Mouse (Mus musculus) hindbrain, embryonic 14.5 days (tissue): Measurements from ENCODE around the gene Plcxd3. TPM values are rescaled to one million over a fixed set of nuclear protein-coding genes. Genes with fewer than 3 reads are reported as not detected.
A peak's percentile ranks its signal among the peaks of the same experiment; 100 is the strongest.

Experiments
- ATAC-seq: fragments of 200-750 bp; cut with Nextera tagmentation; 2 replicates; pipeline ENCODE4 v1.8.0; 2017; ENCODE audit warnings: moderate number of reproducible peaks, mild to moderate bottlenecking, moderate TSS enrichment, moderate library complexity; ENCODE audit not compliant: low FRiP score
- DNase-seq: peaks from one replicate; pipeline ENCODE4 v3.0.0-alpha.2; 2015; ENCODE audit warnings: low spot score
- H3K27ac ChIP-seq: fragments of 300-500 bp; sonication (generic); 2 replicates; pipeline ENCODE4 v1.5.1; 2014; ENCODE audit warnings: mild to moderate bottlenecking, moderate library complexity
- H3K27me3 ChIP-seq: fragments of 300-500 bp; sonication (generic); 2 replicates; pipeline ENCODE4 v1.6.1; 2014; ENCODE audit warnings: mild to moderate bottlenecking, low read length, mixed read lengths; ENCODE audit not compliant: control insufficient read depth, insufficient read depth
- H3K36me3 ChIP-seq: fragments of 300-500 bp; sonication (generic); replicated peaks from 2 replicates; pipeline ENCODE4 v1.6.1; 2014; ENCODE audit not compliant: control insufficient read depth, insufficient read depth
- H3K4me1 ChIP-seq: fragments of 300-500 bp; sonication (generic); replicated peaks from 2 replicates; pipeline ENCODE4 v1.6.1; 2014; ENCODE audit warnings: antibody characterized with exemption, low read length, mixed read lengths; ENCODE audit not compliant: control insufficient read depth, insufficient read depth
- H3K4me2 ChIP-seq: fragments of 300-500 bp; sonication (generic); replicated peaks from 2 replicates; pipeline ENCODE4 v1.6.1; 2014; ENCODE audit warnings: mild to moderate bottlenecking, moderate library complexity
- H3K4me3 ChIP-seq: fragments of 300-500 bp; sonication (generic); replicated peaks from 2 replicates; pipeline ENCODE4 v1.5.1; 2014; ENCODE audit warnings: mild to moderate bottlenecking, low read length
- H3K9ac ChIP-seq: fragments of 300-500 bp; sonication (generic); 2 replicates; pipeline ENCODE4 v1.6.1; 2014
- H3K9me3 ChIP-seq: fragments of 300-500 bp; sonication (generic); 2 replicates; pipeline ENCODE4 v1.6.1; 2016; ENCODE audit warnings: low read length; ENCODE audit not compliant: control insufficient read depth
- WGBS: fragments of 180-500 bp; shearing (Covaris S2); extraction: QIAGEN DNeasy Blood & Tissue Kit; methylation state at CpG from one replicate; pipeline ENCODE4 v1.1.7; 2014; 5-methylcytosine and 5-hydroxymethylcytosine counted together
- polyA plus RNA-seq: library from polyadenylated mRNA; unstranded; fragments of >200 nt; fragmentation: Nextera tagmentation; extraction: Ambion mirVana; gene quantifications from 2 replicates; pipeline ENCODE4 v1.2.1, GENCODE M21; 2014

Plcxd3 gene
- polyA plus RNA-seq, 1 experiment from 2014 or later: 75.6 TPM

DNA sequence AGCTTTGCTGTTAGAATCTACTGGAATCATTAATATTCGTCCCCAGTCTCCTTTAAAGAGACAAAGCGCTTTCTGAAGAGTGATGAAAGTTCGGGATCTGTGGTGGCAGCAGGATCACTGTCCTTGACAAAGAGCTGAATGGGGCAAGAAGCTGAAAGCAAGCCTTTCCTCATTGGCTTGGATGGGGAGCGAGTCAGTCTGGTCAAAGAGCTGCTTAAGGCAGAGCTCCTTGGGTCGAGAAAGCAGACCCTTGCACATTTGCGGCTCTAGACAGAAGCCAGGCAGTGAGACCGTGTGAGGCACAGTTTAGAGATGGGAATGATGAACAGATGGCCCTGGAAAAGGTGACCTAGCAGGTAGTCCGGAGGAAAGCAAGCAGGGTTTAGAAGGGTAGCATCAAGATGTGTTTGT is 935 bp downstream of the Plcxd3 start:
- ATAC-seq: peak; percentile 49
- peak overlapping the region; percentile 75 for H3K4me2 ChIP-seq
- H3K27me3 ChIP-seq: no peaks in the 10 kb centered on the region
- WGBS: 10% methylated on average over 8 of the region's 8 CpGs
- H3K27ac ChIP-seq: peak overlapping the region; percentile 55; the same call in 1 of the 2 replicates
- no peaks in the 10 kb centered on the region for H3K9me3 ChIP-seq
- peak overlapping the region; percentile 70 for H3K9ac ChIP-seq
- H3K4me3 ChIP-seq: peak overlapping the region; percentile 60
- no peak for DNase-seq
- H3K4me1 ChIP-seq: peaks cover 12% of the 10 kb centered on the region; the same call in 1 of the 2 replicates
- no peaks in the 10 kb centered on the region for H3K36me3 ChIP-seq

DNA sequence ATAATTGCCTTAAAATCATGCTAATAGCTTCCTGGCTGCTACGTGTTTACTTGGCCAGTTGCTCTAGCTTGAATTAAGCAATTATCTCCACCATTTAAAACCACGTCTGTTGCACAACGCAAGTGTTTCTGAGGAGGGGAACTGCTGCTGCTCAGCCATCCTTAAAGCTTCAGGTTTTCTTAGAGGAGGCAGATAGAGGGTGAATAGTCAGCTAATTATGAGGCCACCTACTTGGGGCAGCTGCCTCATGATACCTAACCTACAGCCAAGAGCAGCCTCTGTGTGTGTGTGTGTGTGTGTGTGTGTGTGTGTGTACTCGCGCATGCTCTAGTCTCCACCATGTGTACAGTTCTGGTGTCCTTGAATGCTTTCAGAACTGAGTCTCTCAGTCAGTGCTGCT is 3.5 kb downstream of the Plcxd3 start:
- WGBS: 66% methylated on average over 5 of the region's 5 CpGs
- Histone ChIP-seq H3K27me3 (no peaks in the 10 kb centered on the region), H3K4me2 (peak overlapping the region; percentile 16), H3K4me1 (peaks cover 12% of the 10 kb centered on the region; the same call in 1 of the 2 replicates), H3K27ac (no peak overlapping the region), H3K9ac (no peak overlapping the region), H3K4me3 (0 out of 2 replicates have a peak overlapping the region, but pooled peaks have one; percentile 1), H3K36me3 (no peaks in the 10 kb centered on the region), H3K9me3 (no peaks in the 10 kb centered on the region)
- ATAC-seq (no peak), DNase-seq (no peak)

DNA sequence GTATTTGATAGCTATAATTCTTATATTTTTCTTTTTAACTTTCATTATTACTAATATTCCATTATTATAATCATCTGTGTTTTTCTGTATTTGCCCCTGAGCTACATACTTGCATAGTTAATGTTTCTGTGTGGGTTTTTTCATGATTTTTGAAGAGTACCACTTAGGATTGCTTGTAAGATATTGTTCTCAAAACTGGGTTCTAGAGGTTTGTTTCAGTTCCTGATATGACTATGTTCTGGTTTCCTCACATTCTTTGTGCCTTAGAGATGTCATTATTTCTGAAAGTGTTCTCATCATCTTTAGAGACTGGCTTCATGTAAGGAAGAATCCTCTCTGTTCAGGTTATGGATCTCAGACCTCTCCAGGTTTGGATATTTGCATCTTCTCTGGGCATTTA is 12.5 kb downstream of the Plcxd3 start:
- H3K27ac ChIP-seq: no peak overlapping the region
- no peak for DNase-seq
- no peak overlapping the region for H3K4me2 ChIP-seq
- no peaks in the 10 kb centered on the region for H3K4me1 ChIP-seq
- no peak for ATAC-seq
- no peaks in the 10 kb centered on the region for H3K36me3 ChIP-seq
- H3K9ac ChIP-seq: no peak overlapping the region
- H3K4me3 ChIP-seq: no peak overlapping the region
- no peaks in the 10 kb centered on the region for H3K9me3 ChIP-seq
- H3K27me3 ChIP-seq: no peaks in the 10 kb centered on the region

DNA sequence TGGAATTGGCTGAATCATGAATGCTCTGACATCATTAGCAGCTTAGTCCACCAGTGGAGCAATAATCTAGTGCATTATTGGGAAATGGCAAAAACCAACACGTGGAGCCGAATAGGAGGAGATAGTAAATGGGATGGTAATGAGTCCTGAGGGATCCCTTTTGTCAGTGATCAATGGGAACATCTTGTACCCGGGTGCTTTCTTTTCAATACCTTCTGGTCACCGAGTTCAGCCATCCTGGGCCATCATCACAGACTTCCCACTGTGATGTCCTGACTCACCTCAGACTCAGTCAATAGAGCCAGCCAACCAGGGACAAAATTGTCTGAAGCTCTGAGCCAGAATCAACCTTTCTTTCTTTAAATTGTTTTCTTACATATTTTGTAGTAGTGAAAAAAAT is 24.8 kb downstream of the Plcxd3 start:
- Histone ChIP-seq H3K4me2 (no peak overlapping the region), H3K9ac (no peak overlapping the region), H3K36me3 (no peaks in the 10 kb centered on the region), H3K27ac (no peak overlapping the region), H3K9me3 (no peaks in the 10 kb centered on the region), H3K4me3 (no peak overlapping the region), H3K4me1 (no peaks in the 10 kb centered on the region), H3K27me3 (no peaks in the 10 kb centered on the region)
- WGBS: 23% methylated on average over 4 of the region's 4 CpGs
- DNase-seq: no peak
- no peak for ATAC-seq

DNA sequence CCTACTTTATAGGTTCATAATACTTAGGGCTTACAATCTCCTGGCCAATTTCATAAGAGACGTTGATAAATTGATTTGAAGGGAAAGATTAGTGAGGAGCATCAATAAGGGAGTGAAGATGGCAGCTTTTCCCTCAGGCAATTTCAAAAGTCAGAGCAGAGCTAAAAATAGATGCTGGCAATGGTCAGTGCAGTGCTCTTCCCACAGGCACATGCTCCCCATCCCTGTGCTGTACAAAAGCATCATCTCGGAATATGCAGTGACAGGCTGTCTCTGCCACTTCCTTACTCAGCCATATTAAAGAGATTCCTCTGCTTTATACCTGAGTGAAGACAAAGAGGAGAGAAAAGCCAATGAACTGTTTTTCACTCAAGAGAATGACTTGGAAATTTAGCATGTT is 36.0 kb downstream of the Plcxd3 start:
- Histone ChIP-seq H3K9ac (no peak overlapping the region), H3K27me3 (no peaks in the 10 kb centered on the region), H3K27ac (0 out of 2 replicates have a peak overlapping the region, but pooled peaks have one; percentile 9), H3K4me3 (no peak overlapping the region), H3K9me3 (no peaks in the 10 kb centered on the region), H3K36me3 (no peaks in the 10 kb centered on the region), H3K4me1 (no peaks in the 10 kb centered on the region), H3K4me2 (no peak overlapping the region)
- 64% methylated on average over 2 of the region's 2 CpGs for WGBS
- 0 out of 2 replicates have a peak, but pooled peaks have one; percentile 53 for ATAC-seq
- DNase-seq: no peak

DNA sequence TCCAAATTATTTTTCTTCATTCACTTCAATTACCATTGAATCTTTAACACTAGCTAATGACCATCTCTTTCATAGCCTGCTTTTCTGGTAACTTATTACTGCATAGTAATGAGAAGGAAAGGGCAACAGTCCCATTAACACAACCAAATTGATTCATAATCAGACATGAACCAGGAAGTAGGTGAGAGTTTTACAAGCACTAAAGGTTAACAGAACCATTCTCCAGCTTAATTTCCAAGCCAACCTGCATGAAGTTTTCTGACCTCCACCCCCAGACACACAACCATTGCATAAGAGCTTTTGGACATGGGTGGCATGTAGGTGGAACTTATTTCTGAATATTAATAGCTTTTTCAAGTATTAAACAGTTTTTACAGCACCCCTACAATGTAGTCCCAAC is 64.8 kb downstream of the Plcxd3 start:
- Histone ChIP-seq H3K9ac (no peak overlapping the region), H3K27ac (no peak overlapping the region), H3K4me3 (no peak overlapping the region), H3K9me3 (no peaks in the 10 kb centered on the region), H3K4me1 (no peaks in the 10 kb centered on the region), H3K4me2 (no peak overlapping the region), H3K27me3 (no peaks in the 10 kb centered on the region), H3K36me3 (no peaks in the 10 kb centered on the region)
- ATAC-seq (no peak), DNase-seq (no peak)

DNA sequence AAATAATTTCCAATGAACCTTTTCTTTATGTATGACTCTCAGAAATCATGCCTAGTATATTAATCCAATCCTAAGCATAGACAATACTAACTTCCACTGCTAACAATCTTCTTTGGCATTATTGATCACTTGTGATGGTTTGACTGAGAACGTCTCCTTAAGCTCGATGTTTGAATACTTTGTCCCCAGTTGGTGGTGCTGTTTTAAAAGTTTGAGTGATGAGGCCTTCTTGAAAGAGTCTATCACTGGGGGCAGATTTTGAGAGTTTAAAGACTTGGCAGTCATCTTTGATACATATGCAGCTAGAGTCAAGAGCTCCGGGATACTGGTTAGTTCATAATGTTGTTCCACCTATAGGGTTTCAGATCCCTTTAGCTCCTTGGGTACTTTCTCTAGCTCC is 120.9 kb downstream of the Plcxd3 start:
- H3K27ac ChIP-seq: no peak overlapping the region
- ATAC-seq: no peak
- no peak for DNase-seq
- H3K4me3 ChIP-seq: no peak overlapping the region
- H3K9me3 ChIP-seq: no peaks in the 10 kb centered on the region
- no peak overlapping the region for H3K4me2 ChIP-seq
- H3K36me3 ChIP-seq: no peaks in the 10 kb centered on the region
- WGBS: 88% methylated on average over 3 of the region's 3 CpGs
- no peaks in the 10 kb centered on the region for H3K27me3 ChIP-seq
- H3K9ac ChIP-seq: no peak overlapping the region
- no peaks in the 10 kb centered on the region for H3K4me1 ChIP-seq

DNA sequence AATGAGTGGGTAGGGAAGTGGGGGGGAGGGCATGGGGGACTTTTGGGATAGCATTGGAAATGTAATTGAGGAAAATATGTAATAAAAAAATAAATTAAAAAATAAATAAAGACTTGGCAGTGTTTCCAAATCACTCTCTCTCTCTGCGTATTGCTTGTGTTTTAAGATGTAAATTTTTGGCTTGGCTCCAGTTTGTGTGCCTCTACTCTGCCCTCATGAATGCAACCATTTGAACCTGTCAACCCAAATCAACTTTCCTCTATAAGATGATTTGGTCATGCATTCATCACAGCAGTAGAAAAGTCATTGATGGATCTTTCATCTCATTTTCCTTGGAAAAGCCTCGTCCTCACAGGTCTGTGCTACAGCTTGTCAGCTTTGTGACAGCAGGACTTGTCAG is 121.7 kb downstream of the Plcxd3 start:
- Histone ChIP-seq H3K4me3 (no peak overlapping the region), H3K36me3 (no peaks in the 10 kb centered on the region), H3K27me3 (no peaks in the 10 kb centered on the region), H3K4me1 (no peaks in the 10 kb centered on the region), H3K4me2 (no peak overlapping the region), H3K9me3 (no peaks in the 10 kb centered on the region), H3K27ac (no peak overlapping the region), H3K9ac (no peak overlapping the region)
- no peak for ATAC-seq
- no peak for DNase-seq
- 52% methylated on average over 2 of the region's 2 CpGs for WGBS

DNA sequence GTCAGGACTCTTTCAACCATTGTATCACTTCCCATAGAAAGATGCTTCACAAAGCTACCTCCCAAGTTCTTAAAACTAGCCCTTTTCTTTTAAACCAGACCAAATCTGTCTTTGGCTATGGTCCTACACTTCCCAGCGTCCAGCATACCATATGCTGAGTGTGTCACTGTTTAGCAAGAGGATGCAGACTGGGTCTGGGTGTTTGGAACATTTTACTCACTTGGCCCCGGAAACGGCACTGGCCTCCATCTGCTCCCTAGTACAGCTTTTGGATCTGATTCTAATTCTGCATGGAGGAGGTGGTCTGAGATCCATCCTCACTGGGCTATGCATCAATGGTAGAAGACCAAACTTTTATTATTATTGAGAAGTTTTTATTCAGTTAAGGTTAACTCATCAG is 122.7 kb downstream of the Plcxd3 start:
- Histone ChIP-seq H3K9ac (no peak overlapping the region), H3K4me2 (no peak overlapping the region), H3K9me3 (no peaks in the 10 kb centered on the region), H3K4me1 (no peaks in the 10 kb centered on the region), H3K4me3 (no peak overlapping the region), H3K27me3 (no peaks in the 10 kb centered on the region), H3K36me3 (no peaks in the 10 kb centered on the region), H3K27ac (no peak overlapping the region)
- 89% methylated on average over 3 of the region's 3 CpGs for whole genome bisulfite sequencing
- no peak for ATAC-seq
- DNase-seq: no peak

DNA sequence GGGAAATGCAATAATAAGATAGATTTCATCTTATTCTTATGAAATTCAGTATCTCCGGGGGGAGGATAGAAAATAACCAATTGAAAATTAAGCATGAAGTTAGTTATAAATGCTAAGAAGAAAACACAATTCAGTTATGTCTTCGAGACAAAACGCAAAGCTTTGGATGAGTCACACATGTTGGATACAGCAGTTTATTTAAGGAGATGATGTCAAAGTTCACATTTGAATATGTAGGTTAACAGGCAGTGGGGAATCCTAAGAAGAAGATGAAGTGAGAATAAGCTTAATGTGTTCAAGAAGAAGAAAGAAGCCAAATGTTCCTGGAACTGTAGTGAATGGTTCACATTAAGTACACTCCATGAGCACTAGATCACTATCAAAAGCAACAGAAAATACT is 128.1 kb downstream of the Plcxd3 start:
- WGBS: 90% methylated on average over 3 of the region's 3 CpGs
- ATAC-seq (no peak), DNase-seq (no peak)
- Histone ChIP-seq H3K4me2 (no peak overlapping the region), H3K4me1 (no peaks in the 10 kb centered on the region), H3K27ac (no peak overlapping the region), H3K9me3 (no peaks in the 10 kb centered on the region), H3K4me3 (no peak overlapping the region), H3K36me3 (no peaks in the 10 kb centered on the region), H3K9ac (no peak overlapping the region), H3K27me3 (no peaks in the 10 kb centered on the region)
